Mouse (Mus musculus) small intestine, adult 2 months (tissue): ENCODE measurements at regions not wholly inside any gene's neighbourhood (a gene's known extent, or its start where the extent isn't known, plus 50 kb on each side); places are given as distances from the start of the nearest gene placed in this dataset.

Source experiments
- H3K27ac ChIP-seq: fragments of 200-500 bp; 2 replicates; pipeline ENCODE4 v1.5.1; 2012; ENCODE audit warnings: low read depth, low read length, control low read depth, inconsistent platforms; ENCODE audit not compliant: insufficient read depth
- H3K27me3 ChIP-seq: fragments of 200-500 bp; 2 replicates; pipeline ENCODE4 v1.6.1; 2012; ENCODE audit warnings: mild to moderate bottlenecking, moderate library complexity, low read length, inconsistent platforms; ENCODE audit not compliant: control insufficient read depth, insufficient read depth
- H3K36me3 ChIP-seq: fragments of 200-500 bp; 2 replicates; pipeline ENCODE4 v1.6.1; 2012; ENCODE audit warnings: mild to moderate bottlenecking, low read length, control low read depth, inconsistent platforms; ENCODE audit not compliant: control insufficient read depth, insufficient read depth
- H3K4me1 ChIP-seq: fragments of 200-500 bp; 2 replicates; pipeline ENCODE4 v1.6.1; 2012; ENCODE audit warnings: low read length, inconsistent platforms, mixed read lengths; ENCODE audit not compliant: control insufficient read depth, insufficient read depth, insufficient read length
- H3K4me3 ChIP-seq: fragments of 200-500 bp; 2 replicates; pipeline ENCODE4 v1.5.1; 2012; ENCODE audit warnings: low read depth, mild to moderate bottlenecking, control low read depth, inconsistent platforms, low read length, moderate library complexity
- CTCF ChIP-seq: fragments of 200-500 bp; IDR thresholded peaks from 2 replicates; pipeline ENCODE4 v1.5.1; 2012; ENCODE audit warnings: low read depth, mild to moderate bottlenecking, control low read depth, inconsistent platforms, low read length, moderate library complexity, mixed read lengths; ENCODE audit not compliant: insufficient replicate concordance, insufficient read length; ENCODE audit errors: extremely low read depth
- POLR2A ChIP-seq: fragments of 200-500 bp; IDR thresholded peaks from 2 replicates; pipeline ENCODE4 v1.6.1; 2012; ENCODE audit warnings: low read depth, mild to moderate bottlenecking, control low read depth, inconsistent platforms, low read length, moderate library complexity
- WGBS: fragments of 180-500 bp; shearing (Covaris S2); methylation state at CpG from one replicate; pipeline ENCODE4 v1.1.7; 2018; 5-methylcytosine and 5-hydroxymethylcytosine counted together

DNA sequence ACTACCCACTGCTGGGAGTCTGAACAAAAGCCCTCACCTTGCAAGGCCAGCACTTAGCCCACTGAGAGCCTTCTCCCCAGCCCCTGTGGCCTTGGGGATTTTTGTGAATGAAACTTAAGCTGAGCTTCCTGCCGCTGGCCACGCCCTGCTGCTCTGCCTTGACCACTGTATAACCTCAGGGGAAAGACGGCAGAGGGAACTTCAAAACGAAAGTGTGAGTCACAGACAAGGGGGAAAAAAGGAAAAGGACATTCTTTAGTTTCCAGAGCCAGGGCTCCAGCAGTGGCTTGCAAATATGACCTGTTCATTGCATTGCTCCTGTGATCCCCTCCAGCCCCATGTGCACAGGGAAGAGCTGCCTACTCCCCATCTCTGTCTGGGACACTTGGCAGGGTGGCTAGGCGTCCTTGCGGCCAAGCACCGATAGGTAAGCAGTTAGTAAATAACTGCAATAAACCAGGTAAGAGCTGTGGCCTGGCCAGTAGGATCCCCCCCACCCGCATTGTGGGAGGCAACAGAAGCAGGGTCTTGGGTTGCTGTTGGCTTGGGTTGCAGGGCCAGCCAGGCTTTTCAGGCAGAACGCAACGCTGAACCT is 97.2 kb downstream of the 1810010D01Rik start:
- H3K4me3 ChIP-seq = peak overlapping the region; percentile 53
- WGBS = 26% methylated on average over 10 of the region's 10 CpGs
- no peaks in the 10 kb centered on the region for H3K36me3 ChIP-seq
- TF ChIP-seq CTCF (no peak), POLR2A (no peak)
- H3K27ac ChIP-seq = peak overlapping the region; percentile 90
- no peaks in the 10 kb centered on the region for H3K27me3 ChIP-seq
- peaks cover 17% of the 10 kb centered on the region for H3K4me1 ChIP-seq

DNA sequence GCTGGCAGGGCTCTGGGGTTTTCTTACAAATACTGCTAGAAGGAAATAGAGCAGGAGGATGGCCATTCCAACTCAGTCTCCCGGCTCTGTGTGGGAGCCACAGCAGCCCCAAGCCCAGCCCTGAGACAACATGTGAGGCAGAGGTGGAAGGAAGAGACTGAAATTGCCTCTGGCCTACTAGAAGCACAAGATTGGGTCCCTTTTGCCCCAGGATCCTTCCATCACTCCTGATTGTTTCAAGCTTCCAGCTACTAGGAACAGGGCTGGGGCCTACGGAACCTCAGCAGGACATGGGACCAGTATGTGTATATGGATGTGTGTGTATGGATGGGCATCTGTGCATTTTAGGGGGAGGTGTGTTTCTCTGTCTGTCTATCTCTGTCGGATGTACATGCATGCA is 97.9 kb downstream of the 1810010D01Rik start:
- peak overlapping the region; percentile 10; the same call in 1 of the 2 replicates for H3K27ac ChIP-seq
- 83% methylated on average over 3 of the region's 3 CpGs for whole genome bisulfite sequencing

DNA sequence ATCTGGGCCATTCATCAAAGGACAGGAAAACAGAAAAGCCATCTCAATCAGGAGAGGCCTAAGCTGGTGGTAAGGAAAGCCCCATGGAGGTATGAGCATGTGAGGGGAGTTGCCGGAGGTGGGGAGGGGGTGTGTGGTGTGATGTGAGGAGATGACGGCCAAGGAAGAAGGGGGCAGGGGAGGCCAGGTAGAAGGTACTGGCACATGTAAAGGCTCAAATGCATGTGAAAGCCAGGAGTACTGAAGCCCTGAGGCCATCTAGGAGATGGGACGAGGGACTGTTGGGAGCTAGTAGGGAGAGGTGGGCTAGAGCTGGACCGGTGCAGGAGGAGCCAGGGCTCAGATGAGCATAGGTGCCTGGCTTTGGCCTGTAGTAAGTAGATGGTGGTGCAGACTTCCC is 98.4 kb downstream of the 1810010D01Rik start:
- no peaks in the 10 kb centered on the region for H3K27me3 ChIP-seq
- no peak overlapping the region for H3K4me3 ChIP-seq
- 96% methylated on average over 4 of the region's 4 CpGs for WGBS
- peaks cover 17% of the 10 kb centered on the region for H3K4me1 ChIP-seq
- no peak overlapping the region for H3K27ac ChIP-seq
- no peak for TF ChIP-seq POLR2A
- TF ChIP-seq CTCF = no peak
- no peaks in the 10 kb centered on the region for H3K36me3 ChIP-seq

More for the DNA sequence above, 97.9 kb downstream of the 1810010D01Rik start:
- no peaks in the 10 kb centered on the region for H3K36me3 ChIP-seq
- H3K4me1 ChIP-seq = peaks cover 17% of the 10 kb centered on the region
- no peak for TF ChIP-seq POLR2A
- TF ChIP-seq CTCF = no peak
- no peaks in the 10 kb centered on the region for H3K27me3 ChIP-seq
- no peak overlapping the region for H3K4me3 ChIP-seq

DNA sequence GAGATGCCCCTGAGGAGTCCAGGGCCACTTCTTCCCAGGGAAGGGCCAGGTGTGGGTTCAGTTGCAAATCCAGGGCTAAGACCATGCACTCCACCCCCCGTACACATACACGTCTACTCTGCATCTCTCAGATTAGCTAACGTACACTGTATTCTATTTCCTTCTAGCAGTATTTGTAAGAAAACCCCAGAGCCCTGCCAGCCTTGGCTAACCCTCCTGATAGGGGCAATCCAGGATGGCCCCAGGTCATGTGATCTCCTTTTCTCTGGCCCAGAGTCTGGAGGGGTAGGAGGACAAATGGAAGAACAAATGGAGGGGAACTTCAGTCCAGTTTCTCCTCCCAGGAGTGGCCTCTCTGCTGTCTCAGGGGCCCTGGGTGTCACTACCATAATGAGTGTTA is 98.9 kb downstream of the 1810010D01Rik start:
- no peak overlapping the region for H3K27ac ChIP-seq
- H3K36me3 ChIP-seq = no peaks in the 10 kb centered on the region
- H3K4me3 ChIP-seq = no peak overlapping the region
- H3K27me3 ChIP-seq = no peaks in the 10 kb centered on the region
- TF ChIP-seq POLR2A (no peak), CTCF (no peak)
- peaks cover 17% of the 10 kb centered on the region for H3K4me1 ChIP-seq
- 95% methylated on average over 3 of the region's 3 CpGs for WGBS

DNA sequence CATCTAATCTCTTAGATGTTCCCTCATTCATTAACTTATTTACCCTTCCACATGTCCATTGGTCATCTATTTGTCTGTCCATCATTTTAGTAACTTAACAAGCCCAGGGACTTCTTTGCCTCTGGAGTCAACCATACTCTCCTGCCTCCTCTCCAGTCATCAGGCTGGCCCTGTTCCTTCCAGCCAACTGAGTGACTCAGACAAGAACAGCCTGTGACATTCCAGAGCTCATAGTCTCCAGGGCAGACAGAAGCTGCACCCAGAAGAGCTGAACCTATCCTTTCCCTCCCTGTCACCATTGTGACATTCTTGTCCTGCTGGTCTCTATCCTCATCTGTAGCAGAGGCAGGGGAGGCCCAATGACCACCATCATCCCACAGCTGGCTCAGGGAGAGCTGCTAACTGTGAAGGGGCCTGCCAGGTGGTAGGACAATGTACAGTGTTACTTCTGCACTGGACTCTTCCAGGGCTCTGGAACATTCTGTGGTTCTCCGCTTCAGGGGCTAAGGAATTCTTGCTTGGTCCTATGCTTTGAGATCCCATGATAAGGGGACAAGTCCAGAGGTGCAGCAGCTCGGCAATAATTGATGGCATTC is 100.2 kb downstream of the 1810010D01Rik start:
- Histone ChIP-seq H3K36me3 (no peaks in the 10 kb centered on the region), H3K4me3 (no peak overlapping the region), H3K27me3 (no peaks in the 10 kb centered on the region), H3K27ac (no peak overlapping the region), H3K4me1 (peaks cover 11% of the 10 kb centered on the region)
- WGBS = 82% methylated on average over 2 of the region's 2 CpGs
- TF ChIP-seq CTCF = no peak
- TF ChIP-seq POLR2A = no peak

DNA sequence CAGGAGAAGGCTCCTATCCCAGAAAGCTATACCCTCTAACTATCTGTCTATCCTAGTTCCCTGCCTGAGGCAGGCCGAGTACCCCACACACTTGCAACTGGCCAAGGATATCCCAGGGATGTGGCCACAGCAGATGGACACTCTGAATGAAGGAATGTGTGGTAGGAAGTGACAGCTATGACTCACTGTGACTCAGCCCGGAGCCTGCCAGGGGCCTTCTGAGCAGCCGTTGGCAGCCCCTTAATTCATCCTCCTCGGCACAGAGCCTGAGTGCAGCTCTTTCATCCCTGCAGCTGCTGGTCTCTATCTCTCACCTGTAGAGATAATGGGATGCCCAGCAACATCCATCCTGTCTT is 101.4 kb downstream of the 1810010D01Rik start:
- Histone ChIP-seq H3K36me3 (no peaks in the 10 kb centered on the region), H3K27ac (no peak overlapping the region), H3K27me3 (no peaks in the 10 kb centered on the region), H3K4me1 (peaks cover 10% of the 10 kb centered on the region), H3K4me3 (no peak overlapping the region)
- TF ChIP-seq CTCF = no peak
- TF ChIP-seq POLR2A = no peak
- 52% methylated on average over 4 of the region's 4 CpGs for WGBS

DNA sequence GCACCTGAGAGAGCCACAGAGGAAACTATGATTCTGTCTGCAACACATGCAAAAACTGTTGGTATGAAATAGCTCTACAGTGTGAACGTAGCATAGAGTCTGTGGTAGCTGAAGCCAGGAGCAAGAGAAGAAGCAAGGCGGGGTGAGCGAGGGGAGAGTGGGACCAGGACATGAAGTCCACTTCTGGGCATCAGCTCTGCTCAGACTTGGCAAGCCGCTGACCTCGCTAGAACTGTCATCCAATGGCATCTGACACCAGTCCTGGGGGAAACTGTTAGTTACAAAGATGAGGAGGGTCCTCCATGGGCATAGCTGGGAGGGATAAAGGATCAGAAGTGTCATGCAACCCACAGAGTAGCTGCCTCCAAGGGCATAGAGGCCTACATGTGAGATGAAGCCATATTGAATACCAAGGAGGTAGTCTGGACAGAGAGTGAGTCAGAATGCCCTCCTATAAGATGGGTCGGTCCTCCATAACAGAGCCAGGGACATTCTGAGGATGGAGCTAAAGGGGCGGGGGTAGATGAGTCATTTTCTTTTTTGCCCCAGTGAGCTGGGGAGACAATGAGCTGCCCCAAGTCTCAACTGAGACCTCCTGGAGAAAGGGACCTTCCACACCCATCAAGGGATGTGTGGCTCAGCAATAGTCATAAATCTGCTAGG is 102.0 kb downstream of the 1810010D01Rik start:
- Histone ChIP-seq H3K4me1 (peaks cover 7% of the 10 kb centered on the region), H3K36me3 (no peaks in the 10 kb centered on the region), H3K4me3 (no peak overlapping the region), H3K27me3 (no peaks in the 10 kb centered on the region), H3K27ac (no peak overlapping the region)
- WGBS = 92% methylated on average over 7 of the region's 7 CpGs
- TF ChIP-seq POLR2A = no peak
- no peak for TF ChIP-seq CTCF

DNA sequence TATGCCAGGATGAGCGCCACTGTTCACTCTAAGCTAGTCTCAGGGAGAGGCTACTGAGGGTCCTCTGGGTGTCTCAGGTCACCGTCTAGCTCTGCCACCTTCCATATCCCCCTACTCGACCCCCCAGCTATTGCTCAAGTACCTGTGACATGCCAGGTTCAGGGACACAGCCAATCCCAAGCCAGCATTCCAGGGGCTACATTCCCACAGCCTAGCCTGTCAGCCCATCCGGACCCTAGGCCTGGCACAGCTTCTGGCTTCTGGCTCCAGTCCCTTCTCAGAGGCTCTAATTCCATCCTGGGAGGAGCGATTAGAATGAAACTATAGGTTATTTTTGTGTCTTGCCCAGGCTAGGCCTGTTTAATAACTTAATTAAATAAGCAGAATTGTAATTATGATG is 105.2 kb downstream of the 1810010D01Rik start:
- Histone ChIP-seq H3K27me3 (no peaks in the 10 kb centered on the region), H3K4me3 (no peak overlapping the region), H3K27ac (no peak overlapping the region), H3K36me3 (no peaks in the 10 kb centered on the region), H3K4me1 (no peaks in the 10 kb centered on the region)
- WGBS = 76% methylated on average over 5 of the region's 5 CpGs
- TF ChIP-seq POLR2A (no peak), CTCF (no peak)
